Mouse (Mus musculus): ENCODE results near the gene Rnf148. TPM values are rescaled to one million over a fixed set of nuclear protein-coding genes. Genes with fewer than 3 reads are reported as not detected.

The Rnf148 gene
- not detected in 2 replicates for polyA plus RNA-seq (2014; fragmentation: Nextera tagmentation; extraction: Ambion mirVana)

GRCm38 (mm10) chr6:23655036-23655435 is at the start of gene Rnf148:
Rnf148 (minus strand) TSS chr6:23655136.
- ATAC-seq (ENCODE audit: insufficient number of reproducible peaks, low FRiP score, low TSS enrichment, low read depth), result no peak
- no peak within 1 kb of the TSS for H3K4me3 ChIP-seq (ENCODE audit: low read depth, low read length)
- no peaks in the 10 kb centered on the region for H3K36me3 ChIP-seq (ENCODE audit: control insufficient read depth, insufficient read depth, low read length)
- H3K9me3 ChIP-seq (ENCODE audit: control insufficient read depth, low read length), result no peaks in the 10 kb centered on the region
- H3K4me2 ChIP-seq (ENCODE audit: low read depth, severe bottlenecking), result no peak within 1 kb of the TSS
- no peak for DNase-seq (ENCODE audit: low spot score)
- no peaks in the 10 kb centered on the region for H3K27me3 ChIP-seq (ENCODE audit: control insufficient read depth, insufficient read depth, low read length)
- 96% methylated on average over 2 of the region's 2 CpGs for WGBS
- H3K4me1 ChIP-seq (ENCODE audit: control insufficient read depth, insufficient read depth, low read length), result no peaks in the 10 kb centered on the region
- no peak within 1 kb of the TSS for H3K27ac ChIP-seq (replicated peaks; ENCODE audit: low read depth, low read length)
- H3K9ac ChIP-seq (ENCODE audit: low read length), result no peak within 1 kb of the TSS

GRCm38 (mm10) chr6:23700879-23701278 is 45.9 kb upstream of the Rnf148 start:
- DNase-seq (ENCODE audit: low spot score) (no peak), ATAC-seq (ENCODE audit: insufficient number of reproducible peaks, low FRiP score, low TSS enrichment, low read depth) (no peak)
- H3K9ac ChIP-seq (ENCODE audit: low read length), result no peak overlapping the region
- no peaks in the 10 kb centered on the region for H3K36me3 ChIP-seq (ENCODE audit: control insufficient read depth, insufficient read depth, low read length)
- 77% methylated on average over 3 of the region's 3 CpGs for WGBS
- H3K4me2 ChIP-seq (ENCODE audit: low read depth, severe bottlenecking), result no peak overlapping the region
- no peaks in the 10 kb centered on the region for H3K9me3 ChIP-seq (ENCODE audit: control insufficient read depth, low read length)
- no peaks in the 10 kb centered on the region for H3K27me3 ChIP-seq (ENCODE audit: control insufficient read depth, insufficient read depth, low read length)
- no peak overlapping the region for H3K4me3 ChIP-seq (ENCODE audit: low read depth, low read length)
- no peaks in the 10 kb centered on the region for H3K4me1 ChIP-seq (ENCODE audit: control insufficient read depth, insufficient read depth, low read length)
- H3K27ac ChIP-seq (replicated peaks; ENCODE audit: low read depth, low read length), result no peak overlapping the region

GRCm38 (mm10) chr6:23678172-23678571 is 23.2 kb upstream of the Rnf148 start:
- DNase-seq (ENCODE audit: low spot score) (no peak), ATAC-seq (ENCODE audit: insufficient number of reproducible peaks, low FRiP score, low TSS enrichment, low read depth) (no peak)
- no peaks in the 10 kb centered on the region for H3K4me1 ChIP-seq (ENCODE audit: control insufficient read depth, insufficient read depth, low read length)
- no peaks in the 10 kb centered on the region for H3K9me3 ChIP-seq (ENCODE audit: control insufficient read depth, low read length)
- no peaks in the 10 kb centered on the region for H3K27me3 ChIP-seq (ENCODE audit: control insufficient read depth, insufficient read depth, low read length)
- no peaks in the 10 kb centered on the region for H3K36me3 ChIP-seq (ENCODE audit: control insufficient read depth, insufficient read depth, low read length)
- no peak overlapping the region for H3K4me2 ChIP-seq (ENCODE audit: low read depth, severe bottlenecking)
- no peak overlapping the region for H3K27ac ChIP-seq (replicated peaks; ENCODE audit: low read depth, low read length)
- WGBS, result 81% methylated on average over 1 of the region's 1 CpGs
- no peak overlapping the region for H3K9ac ChIP-seq (ENCODE audit: low read length)
- H3K4me3 ChIP-seq (ENCODE audit: low read depth, low read length), result no peak overlapping the region

- Histone ChIP-seq H3K9ac (ENCODE audit: low read length) (no peak within 1 kb of the TSS), H3K27me3 (ENCODE audit: control insufficient read depth, insufficient read depth, low read length) (no peaks in the 10 kb centered on the region), H3K27ac (replicated peaks; ENCODE audit: low read depth, low read length) (no peak within 1 kb of the TSS), H3K4me1 (ENCODE audit: control insufficient read depth, insufficient read depth, low read length) (no peaks in the 10 kb centered on the region), H3K9me3 (ENCODE audit: control insufficient read depth, low read length) (no peaks in the 10 kb centered on the region), H3K36me3 (ENCODE audit: control insufficient read depth, insufficient read depth, low read length) (no peaks in the 10 kb centered on the region), H3K4me3 (ENCODE audit: low read depth, low read length) (no peak within 1 kb of the TSS), H3K4me2 (ENCODE audit: low read depth, severe bottlenecking) (no peak within 1 kb of the TSS)
- ATAC-seq (ENCODE audit: insufficient number of reproducible peaks, low FRiP score, low TSS enrichment, low read depth) (no peak), DNase-seq (ENCODE audit: low spot score) (no peak)
- 92% methylated on average over 2 of the region's 2 CpGs for WGBS
These were observed 4.7 kb downstream of the Rnf148 start, which contains the start of gene Rnf133 for GRCm38 (mm10) chr6:23650205-23650604. Rnf133 (minus strand) TSS chr6:23650305.

- H3K4me1 ChIP-seq (ENCODE audit: control insufficient read depth, insufficient read depth, low read length), result no peaks in the 10 kb centered on the region
- no peak overlapping the region for H3K4me3 ChIP-seq (ENCODE audit: low read depth, low read length)
- ATAC-seq (ENCODE audit: insufficient number of reproducible peaks, low FRiP score, low TSS enrichment, low read depth) (no peak), DNase-seq (ENCODE audit: low spot score) (no peak)
- no peak overlapping the region for H3K4me2 ChIP-seq (ENCODE audit: low read depth, severe bottlenecking)
- no peaks in the 10 kb centered on the region for H3K27me3 ChIP-seq (ENCODE audit: control insufficient read depth, insufficient read depth, low read length)
- H3K27ac ChIP-seq (replicated peaks; ENCODE audit: low read depth, low read length), result no peak overlapping the region
- H3K9ac ChIP-seq (ENCODE audit: low read length), result no peak overlapping the region
- H3K36me3 ChIP-seq (ENCODE audit: control insufficient read depth, insufficient read depth, low read length), result no peaks in the 10 kb centered on the region
- 76% methylated on average over 8 of the region's 8 CpGs for WGBS
- no peaks in the 10 kb centered on the region for H3K9me3 ChIP-seq (ENCODE audit: control insufficient read depth, low read length)
These were observed 6.2 kb downstream of the Rnf148 start for GRCm38 (mm10) chr6:23648732-23649131.

GRCm38 (mm10) chr6:23647627-23648247 is 7.2 kb downstream of the Rnf148 start:
- DNase-seq (ENCODE audit: low spot score), result no peak
- Histone ChIP-seq H3K9ac (ENCODE audit: low read length) (no peak overlapping the region), H3K4me3 (ENCODE audit: low read depth, low read length) (no peak overlapping the region), H3K4me1 (ENCODE audit: control insufficient read depth, insufficient read depth, low read length) (no peaks in the 10 kb centered on the region), H3K36me3 (ENCODE audit: control insufficient read depth, insufficient read depth, low read length) (no peaks in the 10 kb centered on the region), H3K27me3 (ENCODE audit: control insufficient read depth, insufficient read depth, low read length) (no peaks in the 10 kb centered on the region), H3K4me2 (ENCODE audit: low read depth, severe bottlenecking) (no peak overlapping the region), H3K9me3 (ENCODE audit: control insufficient read depth, low read length) (no peaks in the 10 kb centered on the region), H3K27ac (replicated peaks; ENCODE audit: low read depth, low read length) (no peak overlapping the region)
- 84% methylated on average over 7 of the region's 7 CpGs for WGBS
- ATAC-seq (ENCODE audit: insufficient number of reproducible peaks, low FRiP score, low TSS enrichment, low read depth), result no peak

GRCm38 (mm10) chr6:23637081-23637480 is 17.9 kb downstream of the Rnf148 start:
- ATAC-seq (ENCODE audit: insufficient number of reproducible peaks, low FRiP score, low TSS enrichment, low read depth), result no peak
- no peak overlapping the region for H3K27ac ChIP-seq (replicated peaks; ENCODE audit: low read depth, low read length)
- WGBS, result 80% methylated on average over 3 of the region's 3 CpGs
- DNase-seq (ENCODE audit: low spot score), result no peak
- no peaks in the 10 kb centered on the region for H3K4me1 ChIP-seq (ENCODE audit: control insufficient read depth, insufficient read depth, low read length)
- no peaks in the 10 kb centered on the region for H3K9me3 ChIP-seq (ENCODE audit: control insufficient read depth, low read length)
- no peaks in the 10 kb centered on the region for H3K36me3 ChIP-seq (ENCODE audit: control insufficient read depth, insufficient read depth, low read length)
- H3K27me3 ChIP-seq (ENCODE audit: control insufficient read depth, insufficient read depth, low read length), result no peaks in the 10 kb centered on the region
- H3K4me3 ChIP-seq (ENCODE audit: low read depth, low read length), result no peak overlapping the region
- H3K4me2 ChIP-seq (ENCODE audit: low read depth, severe bottlenecking), result no peak overlapping the region
- H3K9ac ChIP-seq (ENCODE audit: low read length), result no peak overlapping the region

- H3K9ac ChIP-seq (ENCODE audit: low read length), result no peak overlapping the region
- WGBS, result 92% methylated on average over 3 of the region's 3 CpGs
These were observed 19.7 kb downstream of the Rnf148 start for GRCm38 (mm10) chr6:23635208-23635607.

GRCm38 (mm10) chr6:23634016-23634415 is 20.9 kb downstream of the Rnf148 start:
- WGBS, result 87% methylated on average over 9 of the region's 9 CpGs
- no peak for ATAC-seq (ENCODE audit: insufficient number of reproducible peaks, low FRiP score, low TSS enrichment, low read depth)
- Histone ChIP-seq H3K9ac (ENCODE audit: low read length) (no peak overlapping the region), H3K27me3 (ENCODE audit: control insufficient read depth, insufficient read depth, low read length) (no peaks in the 10 kb centered on the region), H3K4me1 (ENCODE audit: control insufficient read depth, insufficient read depth, low read length) (no peaks in the 10 kb centered on the region), H3K9me3 (ENCODE audit: control insufficient read depth, low read length) (no peaks in the 10 kb centered on the region), H3K4me3 (ENCODE audit: low read depth, low read length) (no peak overlapping the region), H3K27ac (replicated peaks; ENCODE audit: low read depth, low read length) (no peak overlapping the region), H3K36me3 (ENCODE audit: control insufficient read depth, insufficient read depth, low read length) (no peaks in the 10 kb centered on the region), H3K4me2 (ENCODE audit: low read depth, severe bottlenecking) (no peak overlapping the region)
- no peak for DNase-seq (ENCODE audit: low spot score)

More at GRCm38 (mm10) chr6:23635208-23635607, 19.7 kb downstream of the Rnf148 start:
- no peak overlapping the region for H3K4me3 ChIP-seq (ENCODE audit: low read depth, low read length)
- no peaks in the 10 kb centered on the region for H3K27me3 ChIP-seq (ENCODE audit: control insufficient read depth, insufficient read depth, low read length)
- no peaks in the 10 kb centered on the region for H3K4me1 ChIP-seq (ENCODE audit: control insufficient read depth, insufficient read depth, low read length)
- DNase-seq (ENCODE audit: low spot score), result no peak
- no peak overlapping the region for H3K4me2 ChIP-seq (ENCODE audit: low read depth, severe bottlenecking)
- no peak for ATAC-seq (ENCODE audit: insufficient number of reproducible peaks, low FRiP score, low TSS enrichment, low read depth)
- no peaks in the 10 kb centered on the region for H3K36me3 ChIP-seq (ENCODE audit: control insufficient read depth, insufficient read depth, low read length)
- H3K9me3 ChIP-seq (ENCODE audit: control insufficient read depth, low read length), result no peaks in the 10 kb centered on the region
- no peak overlapping the region for H3K27ac ChIP-seq (replicated peaks; ENCODE audit: low read depth, low read length)

Measured in limb, embryonic 11.5 days (tissue).